Comparison of ENCODE assay signal across 8 mouse cellular contexts in the genomic region with DNA sequence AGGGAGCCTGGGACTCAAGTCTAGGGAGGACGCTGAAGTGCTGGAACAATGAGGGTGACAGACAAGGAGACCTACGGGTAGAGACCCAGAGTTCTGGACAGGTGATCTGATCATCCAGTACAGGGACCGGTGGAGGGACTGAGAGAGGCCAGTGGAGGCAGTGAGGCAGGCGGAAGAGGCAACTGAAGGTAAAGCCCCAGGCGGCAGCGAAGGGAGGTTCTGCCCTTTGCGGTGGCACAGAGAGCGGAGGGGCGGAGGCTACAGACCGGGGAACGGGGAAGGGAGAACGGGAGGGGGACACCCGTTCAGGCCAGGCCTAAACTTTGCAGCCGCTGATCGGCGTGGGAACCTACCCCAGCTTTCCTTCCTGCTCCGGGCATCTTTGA. TPM values are rescaled to one million over a fixed set of nuclear protein-coding genes. Genes with fewer than 3 reads are reported as not detected.
DNase-seq lines count a peak whose midpoint lies in the region; ATAC-seq lines count a peak whose summit lies in the region.

No protein-coding gene starts in this region.

- no peaks in the 10 kb centered on the region for H3K9me3 ChIP-seq in limb, embryonic 10.5 days (replicated peaks)
- no peaks in the 10 kb centered on the region for H3K9me3 ChIP-seq in midbrain, embryonic 13.5 days

- H3K4me2 ChIP-seq in midbrain, embryonic 13.5 days (replicated peaks): peak overlapping the region; percentile 80

- H3K9ac ChIP-seq in midbrain, embryonic 13.5 days (replicated peaks): peak overlapping the region; percentile 95

- peak overlapping the region; percentile 90 for H3K4me3 ChIP-seq in limb, embryonic 10.5 days
- H3K4me3 ChIP-seq in midbrain, embryonic 13.5 days (replicated peaks): peak overlapping the region; percentile 98

- intact Hi-C loops in heart, postnatal 36 days (cut with DNase I): no loop called here
- intact Hi-C loops in left cerebral cortex, postnatal 25 days (cut with DNase I): loop anchor here (2.0 kb wide), 1 partner anchor 107 kb away; no protein-coding TSS in a partner anchor

- peaks cover 42% of the 10 kb centered on the region for H3K4me1 ChIP-seq in limb, embryonic 10.5 days
- H3K4me1 ChIP-seq in midbrain, embryonic 13.5 days (replicated peaks): peaks cover 64% of the 10 kb centered on the region

- H3K27ac ChIP-seq in limb, embryonic 10.5 days: peak overlapping the region; percentile 89
- H3K27ac ChIP-seq in midbrain, embryonic 13.5 days: peak overlapping the region; percentile 97

- peak; percentile 47 to 61 for DNase-seq in lung, adult 18-20 months
- DNase-seq in lung, postnatal 25 days (ENCODE audit: low spot score): no peak
- DNase-seq in cerebellum, postnatal 10 days: peak; percentile 48 to 61
- DNase-seq in heart, postnatal 36 days: peak; percentile 13 to 22
- peak; percentile 54 for DNase-seq in limb, embryonic 10.5 days (ENCODE audit: low spot score)
- no peak for DNase-seq in left cerebral cortex, postnatal 25 days (ENCODE audit: low spot score in 2 of 2)
- DNase-seq in frontal cortex, adult 2 months (ENCODE audit: extremely low spot score in 1 of 2, low spot score in 1 of 2): no peak

- ATAC-seq in midbrain, embryonic 13.5 days: no peak

- no peaks in the 10 kb centered on the region for H3K36me3 ChIP-seq in limb, embryonic 10.5 days
- H3K36me3 ChIP-seq in midbrain, embryonic 13.5 days: 0 out of 2 replicates have a peak, but pooled peaks cover 2% of the 10 kb centered on the region

- under 1% methylated on average over 17 of the region's 17 CpGs for WGBS in limb, embryonic 10.5 days
- under 1% methylated on average over 12 of the region's 17 CpGs for WGBS in midbrain, embryonic 13.5 days

- peaks cover 93% of the 10 kb centered on the region for H3K27me3 ChIP-seq in limb, embryonic 10.5 days (ENCODE audit: low read depth, poor library complexity, severe bottlenecking)
- H3K27me3 ChIP-seq in midbrain, embryonic 13.5 days: peaks cover 11% of the 10 kb centered on the region

RNA-seq across cellular contexts. Expression of a gene that starts 1.8 kb away (rescaled TPM):
- total RNA-seq in heart, postnatal 36 days (2021): 10 to 100 TPM in 1 of 2 experiments, 1 to 10 TPM in 1; 9.9 to 11.0 TPM
- polyA plus RNA-seq in limb, embryonic 10.5 days (2016; fragmentation: Nextera tagmentation; extraction: Ambion mirVana): 0.55 and 0.60 TPM in 2 replicates
- 13.0 and 13.4 TPM in 2 replicates for polyA plus RNA-seq in midbrain, embryonic 13.5 days (2015; fragmentation: Nextera tagmentation; extraction: Ambion mirVana)
- total RNA-seq in left cerebral cortex, postnatal 25 days (2021): 1,000 to 10,000 TPM; 1,251 to 1,365 TPM
- 644 and 776 TPM in 2 replicates for polyA plus RNA-seq in frontal cortex, adult 2 months (2012; rRNA removed)

RNA-seq across cellular contexts. Expression of a gene that starts 21.5 kb away (rescaled TPM):
- total RNA-seq in heart, postnatal 36 days (2021): 10 to 100 TPM; 75.2 to 79.0 TPM
- polyA plus RNA-seq in limb, embryonic 10.5 days (2016; fragmentation: Nextera tagmentation; extraction: Ambion mirVana): 20.7 and 21.9 TPM in 2 replicates
- 18.3 and 19.9 TPM in 2 replicates for polyA plus RNA-seq in midbrain, embryonic 13.5 days (2015; fragmentation: Nextera tagmentation; extraction: Ambion mirVana)
- total RNA-seq in left cerebral cortex, postnatal 25 days (2021): 10 to 100 TPM; 61.8 to 61.9 TPM
- 23.9 and 24.7 TPM in 2 replicates for polyA plus RNA-seq in frontal cortex, adult 2 months (2012; rRNA removed)

RNA-seq across cellular contexts. Expression of a gene that starts 59.6 kb away (rescaled TPM):
- total RNA-seq in heart, postnatal 36 days (2021): not detected
- not detected in 2 replicates for polyA plus RNA-seq in limb, embryonic 10.5 days (2016; fragmentation: Nextera tagmentation; extraction: Ambion mirVana)
- 1.1 and 1.3 TPM in 2 replicates for polyA plus RNA-seq in midbrain, embryonic 13.5 days (2015; fragmentation: Nextera tagmentation; extraction: Ambion mirVana)
- total RNA-seq in left cerebral cortex, postnatal 25 days (2021): 10 to 100 TPM; 27.8 to 34.8 TPM
- 19.2 and 19.9 TPM in 2 replicates for polyA plus RNA-seq in frontal cortex, adult 2 months (2012; rRNA removed)

Comparison
In these comparisons a context has a peak if more than half of its experiments do, and no peak if none do; other contexts are left out.
1. DNase-seq: peak in lung, adult 18-20 months (2 of 2), cerebellum, postnatal 10 days (2 of 2), heart, postnatal 36 days (2 of 2) and limb, embryonic 10.5 days (single experiment); none in lung, postnatal 25 days (single experiment), left cerebral cortex, postnatal 25 days (0 of 2) and frontal cortex, adult 2 months (0 of 2).
2. RNA of a gene that starts 1.8 kb away (polyA plus RNA-seq): 644 to 776 TPM in frontal cortex, adult 2 months; 13.0 to 13.4 TPM in midbrain, embryonic 13.5 days and 0.55 to 0.60 TPM in limb, embryonic 10.5 days; every median in the first group is over 10 times any median in the second.